Mouse (Mus musculus): ENCODE measurements at regions not wholly inside any gene's neighbourhood (a gene's known extent, or its start where the extent isn't known, plus 50 kb on each side); places are given as distances from the start of the nearest gene placed in this dataset.

- H3K9me3 ChIP-seq (ENCODE audit: control insufficient read depth, low read length): no peaks in the 10 kb centered on the region
- WGBS: 85% methylated on average over 1 of the region's 1 CpGs
- no peak for DNase-seq (ENCODE audit: low spot score, missing footprints)
Observed at GRCm38 (mm10) chr11:12757677-12758076, 292.9 kb upstream of the Cobl start.

DNA sequence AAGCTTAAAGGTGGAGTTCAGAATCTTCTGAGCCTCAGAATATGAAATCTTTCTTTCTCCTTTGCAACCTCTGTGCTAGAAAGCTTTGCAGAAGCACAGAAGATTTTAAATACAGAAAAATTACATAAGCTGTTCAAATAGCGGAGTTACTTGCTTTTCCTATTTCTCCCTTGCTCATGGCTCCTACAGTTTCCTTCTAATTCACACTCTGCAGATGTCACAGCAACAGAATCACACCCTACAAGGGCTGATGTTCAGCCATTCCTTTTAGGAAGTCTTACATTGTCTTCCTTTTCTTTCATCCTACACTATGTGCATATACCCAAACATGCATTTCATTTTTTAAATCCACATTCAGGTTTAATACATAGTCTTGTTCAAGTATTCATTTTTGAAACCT is 285.3 kb upstream of the Cobl start:
- no peak overlapping the region for H3K27ac ChIP-seq (ENCODE audit: low read depth, low read length)
- ATAC-seq (ENCODE audit: low FRiP score) (no peak), DNase-seq (ENCODE audit: low spot score, missing footprints) (no peak)
- no peak overlapping the region for H3K9ac ChIP-seq (ENCODE audit: low read length)
- no peak overlapping the region for H3K4me2 ChIP-seq
- H3K9me3 ChIP-seq (ENCODE audit: control insufficient read depth, low read length): no peaks in the 10 kb centered on the region
- no peak overlapping the region for H3K4me3 ChIP-seq (ENCODE audit: low read depth, low read length)
- H3K27me3 ChIP-seq (ENCODE audit: control insufficient read depth, insufficient read depth, low read length): no peaks in the 10 kb centered on the region
- no peaks in the 10 kb centered on the region for H3K4me1 ChIP-seq (ENCODE audit: control insufficient read depth, insufficient read depth, low read length)
- 85% methylated on average over 1 of the region's 1 CpGs for WGBS
- H3K36me3 ChIP-seq (ENCODE audit: control insufficient read depth, insufficient read depth, low read length): no peaks in the 10 kb centered on the region

More at GRCm38 (mm10) chr11:12757677-12758076, 292.9 kb upstream of the Cobl start:
- Histone ChIP-seq H3K9ac (ENCODE audit: low read length) (no peak overlapping the region), H3K4me2 (no peak overlapping the region), H3K4me1 (ENCODE audit: control insufficient read depth, insufficient read depth, low read length) (no peaks in the 10 kb centered on the region), H3K27ac (ENCODE audit: low read depth, low read length) (no peak overlapping the region), H3K36me3 (ENCODE audit: control insufficient read depth, insufficient read depth, low read length) (no peaks in the 10 kb centered on the region), H3K4me3 (ENCODE audit: low read depth, low read length) (no peak overlapping the region), H3K27me3 (ENCODE audit: control insufficient read depth, insufficient read depth, low read length) (no peaks in the 10 kb centered on the region)
- no peak for ATAC-seq (ENCODE audit: low FRiP score)

GRCm38 (mm10) chr11:12749245-12749644 is 284.5 kb upstream of the Cobl start:
- Histone ChIP-seq H3K9ac (ENCODE audit: low read length) (no peak overlapping the region), H3K36me3 (ENCODE audit: control insufficient read depth, insufficient read depth, low read length) (no peaks in the 10 kb centered on the region), H3K27me3 (ENCODE audit: control insufficient read depth, insufficient read depth, low read length) (no peaks in the 10 kb centered on the region), H3K27ac (ENCODE audit: low read depth, low read length) (no peak overlapping the region), H3K4me1 (ENCODE audit: control insufficient read depth, insufficient read depth, low read length) (no peaks in the 10 kb centered on the region), H3K9me3 (ENCODE audit: control insufficient read depth, low read length) (no peaks in the 10 kb centered on the region), H3K4me2 (no peak overlapping the region), H3K4me3 (ENCODE audit: low read depth, low read length) (no peak overlapping the region)
- DNase-seq (ENCODE audit: low spot score, missing footprints) (no peak), ATAC-seq (ENCODE audit: low FRiP score) (no peak)
- WGBS: 90% methylated on average over 4 of the region's 4 CpGs

DNA sequence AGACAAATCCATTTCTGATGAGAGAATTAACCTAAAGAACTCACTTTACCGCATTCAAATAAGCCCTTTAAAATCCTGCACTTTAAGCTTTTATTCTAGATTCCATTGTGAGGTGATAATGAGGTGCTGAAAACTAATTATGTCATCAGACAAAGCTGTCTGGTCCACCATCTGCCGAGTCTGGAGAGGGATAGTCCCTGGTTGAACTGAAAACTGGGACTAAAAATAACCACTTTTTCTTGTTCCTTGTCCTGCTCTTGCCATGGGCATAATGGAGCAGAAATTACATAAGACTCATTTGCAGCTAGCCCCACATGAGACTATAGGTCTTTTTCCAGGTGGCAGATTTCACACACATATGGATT is 277.4 kb upstream of the Cobl start:
- no peaks in the 10 kb centered on the region for H3K9me3 ChIP-seq (ENCODE audit: control insufficient read depth, low read length)
- H3K27me3 ChIP-seq (ENCODE audit: control insufficient read depth, insufficient read depth, low read length): no peaks in the 10 kb centered on the region
- no peak overlapping the region for H3K4me2 ChIP-seq
- H3K27ac ChIP-seq (ENCODE audit: low read depth, low read length): no peak overlapping the region
- no peak overlapping the region for H3K4me3 ChIP-seq (ENCODE audit: low read depth, low read length)
- H3K9ac ChIP-seq (ENCODE audit: low read length): no peak overlapping the region
- H3K36me3 ChIP-seq (ENCODE audit: control insufficient read depth, insufficient read depth, low read length): no peaks in the 10 kb centered on the region
- DNase-seq (ENCODE audit: low spot score, missing footprints): no peak
- H3K4me1 ChIP-seq (ENCODE audit: control insufficient read depth, insufficient read depth, low read length): no peaks in the 10 kb centered on the region
- 28% methylated on average over 2 of the region's 2 CpGs for WGBS
- ATAC-seq (ENCODE audit: low FRiP score): peak; percentile 68

DNA sequence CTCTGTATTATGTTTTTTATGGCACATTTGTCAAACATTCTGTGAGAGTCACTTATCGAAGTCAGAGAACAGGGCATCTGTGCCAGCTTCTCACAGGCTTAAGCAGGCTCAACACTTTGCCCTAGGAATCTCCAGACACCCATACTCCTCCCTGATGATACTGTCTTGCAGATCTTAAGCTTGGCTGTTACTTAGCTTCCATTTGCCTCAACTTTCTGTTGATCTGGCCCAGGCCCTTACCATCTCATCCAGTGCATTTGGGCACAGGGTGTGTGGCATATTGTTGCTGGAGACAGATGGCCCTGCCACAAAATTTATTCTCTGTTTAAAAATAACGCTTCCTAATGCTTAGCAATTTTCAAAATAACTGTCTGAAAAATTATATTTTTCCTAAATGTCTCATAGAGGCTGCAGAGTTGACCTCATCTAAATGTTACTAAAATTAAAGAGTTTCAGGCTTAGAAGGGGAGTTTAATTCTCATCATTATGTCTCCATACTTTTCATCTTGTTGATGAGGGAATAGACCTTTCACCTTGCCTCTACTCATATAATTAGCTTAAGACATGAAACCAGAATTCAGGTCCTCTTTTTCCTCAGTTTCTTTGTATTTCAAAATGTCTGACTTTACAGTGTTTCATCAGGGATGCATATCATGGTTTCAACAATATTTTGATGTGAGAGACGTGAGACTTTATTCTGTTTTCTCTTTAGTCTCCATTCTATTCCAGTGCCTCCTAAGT is 276.8 kb upstream of the Cobl start:
- no peak for DNase-seq (ENCODE audit: low spot score, missing footprints)
- Histone ChIP-seq H3K27me3 (ENCODE audit: control insufficient read depth, insufficient read depth, low read length) (no peaks in the 10 kb centered on the region), H3K4me1 (ENCODE audit: control insufficient read depth, insufficient read depth, low read length) (no peaks in the 10 kb centered on the region), H3K9ac (ENCODE audit: low read length) (no peak overlapping the region), H3K4me3 (ENCODE audit: low read depth, low read length) (no peak overlapping the region), H3K36me3 (ENCODE audit: control insufficient read depth, insufficient read depth, low read length) (no peaks in the 10 kb centered on the region), H3K9me3 (ENCODE audit: control insufficient read depth, low read length) (no peaks in the 10 kb centered on the region), H3K27ac (ENCODE audit: low read depth, low read length) (no peak overlapping the region), H3K4me2 (no peak overlapping the region)
- no peak for ATAC-seq (ENCODE audit: low FRiP score)
- WGBS: 70% methylated on average over 3 of the region's 3 CpGs

- Histone ChIP-seq H3K27ac (ENCODE audit: low read depth, low read length) (no peak overlapping the region), H3K9ac (ENCODE audit: low read length) (no peak overlapping the region), H3K9me3 (ENCODE audit: control insufficient read depth, low read length) (no peaks in the 10 kb centered on the region), H3K4me1 (ENCODE audit: control insufficient read depth, insufficient read depth, low read length) (no peaks in the 10 kb centered on the region), H3K4me3 (ENCODE audit: low read depth, low read length) (no peak overlapping the region), H3K36me3 (ENCODE audit: control insufficient read depth, insufficient read depth, low read length) (no peaks in the 10 kb centered on the region), H3K4me2 (no peak overlapping the region), H3K27me3 (ENCODE audit: control insufficient read depth, insufficient read depth, low read length) (no peaks in the 10 kb centered on the region)
- ATAC-seq (ENCODE audit: low FRiP score) (no peak), DNase-seq (ENCODE audit: low spot score, missing footprints) (no peak)
- 95% methylated on average over 1 of the region's 1 CpGs for WGBS
Observed at GRCm38 (mm10) chr11:12734274-12734673, 269.5 kb upstream of the Cobl start.

DNA sequence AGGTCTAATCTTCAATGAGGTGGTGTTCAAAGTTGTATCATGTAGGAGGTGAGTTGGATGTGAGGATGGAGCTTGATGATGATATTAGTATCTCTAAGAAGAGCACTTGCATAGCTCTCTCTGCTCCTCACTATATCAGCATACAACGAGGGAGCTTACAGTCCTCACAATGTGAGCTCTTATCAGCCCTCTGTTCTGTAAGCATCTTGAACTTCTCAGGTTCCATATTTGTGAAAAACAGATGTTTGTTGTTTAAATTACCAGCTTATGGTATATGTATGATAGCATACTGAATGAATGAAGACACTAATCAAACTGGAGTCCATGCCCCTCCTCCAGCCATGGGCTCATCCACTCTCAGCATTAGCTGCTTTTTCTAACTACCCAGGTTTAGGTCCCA is 262.5 kb upstream of the Cobl start:
- WGBS: 91% methylated on average over 1 of the region's 1 CpGs
- H3K9me3 ChIP-seq (ENCODE audit: control insufficient read depth, low read length): no peaks in the 10 kb centered on the region
- H3K9ac ChIP-seq (ENCODE audit: low read length): no peak overlapping the region
- no peaks in the 10 kb centered on the region for H3K36me3 ChIP-seq (ENCODE audit: control insufficient read depth, insufficient read depth, low read length)
- no peaks in the 10 kb centered on the region for H3K27me3 ChIP-seq (ENCODE audit: control insufficient read depth, insufficient read depth, low read length)
- ATAC-seq (ENCODE audit: low FRiP score) (no peak), DNase-seq (ENCODE audit: low spot score, missing footprints) (no peak)
- no peak overlapping the region for H3K27ac ChIP-seq (ENCODE audit: low read depth, low read length)
- H3K4me1 ChIP-seq (ENCODE audit: control insufficient read depth, insufficient read depth, low read length): no peaks in the 10 kb centered on the region
- no peak overlapping the region for H3K4me2 ChIP-seq
- H3K4me3 ChIP-seq (ENCODE audit: low read depth, low read length): no peak overlapping the region

DNA sequence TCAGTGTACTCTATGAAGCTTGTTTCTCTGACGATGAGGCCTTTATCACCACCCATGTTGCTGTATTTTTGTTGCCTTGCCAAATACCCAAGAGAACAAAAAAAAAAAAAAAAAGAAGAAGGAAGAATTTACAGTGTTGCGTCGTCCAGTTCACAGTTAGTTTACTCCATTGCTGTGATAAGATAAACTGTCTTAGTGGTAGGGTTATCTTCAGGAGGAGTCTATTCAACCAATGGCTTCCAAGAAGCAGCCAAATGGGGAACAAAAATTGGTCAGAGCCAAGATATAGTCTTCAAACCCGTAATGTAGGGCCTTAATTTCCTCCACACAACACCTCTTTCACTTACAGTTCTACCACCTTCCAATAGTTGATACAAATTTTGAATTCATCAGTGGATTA is 261.7 kb upstream of the Cobl start:
- no peak overlapping the region for H3K27ac ChIP-seq (ENCODE audit: low read depth, low read length)
- DNase-seq (ENCODE audit: low spot score, missing footprints) (no peak), ATAC-seq (ENCODE audit: low FRiP score) (no peak)
- H3K4me1 ChIP-seq (ENCODE audit: control insufficient read depth, insufficient read depth, low read length): no peaks in the 10 kb centered on the region
- no peak overlapping the region for H3K9ac ChIP-seq (ENCODE audit: low read length)
- no peaks in the 10 kb centered on the region for H3K36me3 ChIP-seq (ENCODE audit: control insufficient read depth, insufficient read depth, low read length)
- H3K4me2 ChIP-seq: no peak overlapping the region
- 90% methylated on average over 4 of the region's 4 CpGs for whole genome bisulfite sequencing
- no peaks in the 10 kb centered on the region for H3K27me3 ChIP-seq (ENCODE audit: control insufficient read depth, insufficient read depth, low read length)
- H3K9me3 ChIP-seq (ENCODE audit: control insufficient read depth, low read length): no peaks in the 10 kb centered on the region
- no peak overlapping the region for H3K4me3 ChIP-seq (ENCODE audit: low read depth, low read length)

DNA sequence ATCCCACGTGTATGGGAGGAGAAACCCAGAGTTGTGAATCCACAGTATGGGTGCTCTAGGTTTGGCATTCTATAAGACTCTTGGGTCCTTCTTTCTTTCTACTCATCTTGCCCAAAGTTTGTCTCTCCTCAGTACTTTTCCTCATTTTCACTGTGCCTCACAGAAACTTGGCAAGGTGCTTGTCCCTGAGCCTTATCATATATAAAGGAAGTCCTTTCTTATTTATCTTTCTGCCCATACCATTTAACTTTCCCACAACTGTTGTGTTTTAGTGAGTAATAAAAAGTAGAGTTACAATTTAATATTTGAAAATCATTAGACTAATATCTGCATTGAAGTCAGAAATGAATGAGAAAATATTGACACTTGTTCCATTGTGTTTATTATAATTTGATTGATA is 257.6 kb upstream of the Cobl start:
- no peaks in the 10 kb centered on the region for H3K36me3 ChIP-seq (ENCODE audit: control insufficient read depth, insufficient read depth, low read length)
- no peaks in the 10 kb centered on the region for H3K4me1 ChIP-seq (ENCODE audit: control insufficient read depth, insufficient read depth, low read length)
- H3K9me3 ChIP-seq (ENCODE audit: control insufficient read depth, low read length): no peaks in the 10 kb centered on the region
- H3K9ac ChIP-seq (ENCODE audit: low read length): no peak overlapping the region
- 46% methylated on average over 1 of the region's 1 CpGs for WGBS
- H3K27ac ChIP-seq (ENCODE audit: low read depth, low read length): no peak overlapping the region
- no peak overlapping the region for H3K4me3 ChIP-seq (ENCODE audit: low read depth, low read length)
- DNase-seq (ENCODE audit: low spot score, missing footprints) (no peak), ATAC-seq (ENCODE audit: low FRiP score) (no peak)
- no peaks in the 10 kb centered on the region for H3K27me3 ChIP-seq (ENCODE audit: control insufficient read depth, insufficient read depth, low read length)
- H3K4me2 ChIP-seq: no peak overlapping the region

Measured in midbrain, embryonic 11.5 days (tissue).